Mouse (Mus musculus) heart, embryonic 16.5 days (tissue): Measurements from ENCODE around the gene Gm20388. TPM values are rescaled to one million over a fixed set of nuclear protein-coding genes. Genes with fewer than 3 reads are reported as not detected.

ENCODE experiments used
- ATAC-seq: fragments of 200-750 bp; cut with Nextera tagmentation; replicated peaks from 2 replicates; pipeline ENCODE4 v1.8.0; 2017; ENCODE audit warnings: moderate number of reproducible peaks; ENCODE audit not compliant: insufficient read depth, low FRiP score; ENCODE audit errors: extremely low read depth
- H3K27ac ChIP-seq: fragments of 300-500 bp; sonication (generic); 2 replicates; pipeline ENCODE4 v1.5.1; 2014; ENCODE audit warnings: mild to moderate bottlenecking, low read length, control low read depth, moderate library complexity
- H3K27me3 ChIP-seq: fragments of 300-500 bp; sonication (generic); 2 replicates; pipeline ENCODE4 v1.6.1; 2014; ENCODE audit warnings: low read length, mixed read lengths; ENCODE audit not compliant: control insufficient read depth, insufficient read depth
- H3K36me3 ChIP-seq: fragments of 300-500 bp; sonication (generic); 2 replicates; pipeline ENCODE4 v1.6.1; 2014; ENCODE audit not compliant: control insufficient read depth, insufficient read depth
- H3K4me1 ChIP-seq: fragments of 300-500 bp; sonication (generic); 2 replicates; pipeline ENCODE4 v1.6.1; 2014; ENCODE audit warnings: low read length, mixed read lengths; ENCODE audit not compliant: control insufficient read depth, insufficient read depth
- H3K4me2 ChIP-seq: fragments of 300-500 bp; sonication (generic); 2 replicates; pipeline ENCODE4 v1.6.1; 2014; ENCODE audit warnings: low read depth, mild to moderate bottlenecking, control low read depth, low read length
- H3K4me3 ChIP-seq: fragments of 300-500 bp; sonication (generic); 2 replicates; pipeline ENCODE4 v1.5.1; 2014; ENCODE audit warnings: mild to moderate bottlenecking, control low read depth, low read length
- H3K9ac ChIP-seq: fragments of 300-500 bp; sonication (generic); 2 replicates; pipeline ENCODE4 v1.6.1; 2014; ENCODE audit warnings: low read length, control low read depth
- H3K9me3 ChIP-seq: fragments of 300-500 bp; sonication (generic); replicated peaks from 2 replicates; pipeline ENCODE4 v1.6.1; 2016; ENCODE audit warnings: low read length; ENCODE audit not compliant: control insufficient read depth
- WGBS: fragments of 180-500 bp; shearing (Covaris S2); extraction: QIAGEN DNeasy Blood & Tissue Kit; methylation state at CpG from one replicate; pipeline ENCODE4 v1.1.7; 2014; 5-methylcytosine and 5-hydroxymethylcytosine counted together
- polyA plus RNA-seq: library from polyadenylated mRNA; unstranded; fragments of >200 nt; fragmentation: Nextera tagmentation; extraction: Ambion mirVana; gene quantifications from 2 replicates; pipeline ENCODE4 v1.2.1, GENCODE M21; 2015

Gm20388 gene
- polyA plus RNA-seq, 1 experiment from 2014 or later: 4.5 TPM

DNA sequence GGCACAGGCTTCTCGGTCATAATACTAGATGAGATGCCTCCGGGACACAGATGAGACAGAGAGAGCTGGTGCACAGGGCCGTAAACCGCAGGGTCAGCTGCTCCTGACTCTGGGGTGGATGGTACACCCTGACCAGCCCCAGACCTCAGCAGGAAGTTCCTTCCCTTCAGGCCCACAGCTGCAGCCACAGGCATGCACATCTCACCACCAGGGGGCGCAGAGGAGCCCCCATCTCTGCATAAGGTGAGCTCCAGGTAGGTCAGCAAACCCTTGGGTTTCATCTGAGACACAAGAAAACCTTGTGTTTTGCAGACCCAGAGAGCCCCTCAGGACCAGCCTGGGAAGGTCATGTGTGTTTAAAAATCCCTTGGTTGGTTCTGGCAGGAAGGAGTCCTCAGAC, 1059.7 kb downstream of the Gm20388 start:
- H3K36me3 ChIP-seq: no peaks in the 10 kb centered on the region
- H3K4me2 ChIP-seq: no peak overlapping the region
- no peak for ATAC-seq
- H3K9ac ChIP-seq: no peak overlapping the region
- no peak overlapping the region for H3K4me3 ChIP-seq
- H3K27me3 ChIP-seq: peaks cover 50% of the 10 kb centered on the region
- H3K9me3 ChIP-seq: no peaks in the 10 kb centered on the region
- WGBS: 41% methylated on average over 5 of the region's 5 CpGs
- H3K27ac ChIP-seq: no peak overlapping the region
- H3K4me1 ChIP-seq: peaks cover 16% of the 10 kb centered on the region

DNA sequence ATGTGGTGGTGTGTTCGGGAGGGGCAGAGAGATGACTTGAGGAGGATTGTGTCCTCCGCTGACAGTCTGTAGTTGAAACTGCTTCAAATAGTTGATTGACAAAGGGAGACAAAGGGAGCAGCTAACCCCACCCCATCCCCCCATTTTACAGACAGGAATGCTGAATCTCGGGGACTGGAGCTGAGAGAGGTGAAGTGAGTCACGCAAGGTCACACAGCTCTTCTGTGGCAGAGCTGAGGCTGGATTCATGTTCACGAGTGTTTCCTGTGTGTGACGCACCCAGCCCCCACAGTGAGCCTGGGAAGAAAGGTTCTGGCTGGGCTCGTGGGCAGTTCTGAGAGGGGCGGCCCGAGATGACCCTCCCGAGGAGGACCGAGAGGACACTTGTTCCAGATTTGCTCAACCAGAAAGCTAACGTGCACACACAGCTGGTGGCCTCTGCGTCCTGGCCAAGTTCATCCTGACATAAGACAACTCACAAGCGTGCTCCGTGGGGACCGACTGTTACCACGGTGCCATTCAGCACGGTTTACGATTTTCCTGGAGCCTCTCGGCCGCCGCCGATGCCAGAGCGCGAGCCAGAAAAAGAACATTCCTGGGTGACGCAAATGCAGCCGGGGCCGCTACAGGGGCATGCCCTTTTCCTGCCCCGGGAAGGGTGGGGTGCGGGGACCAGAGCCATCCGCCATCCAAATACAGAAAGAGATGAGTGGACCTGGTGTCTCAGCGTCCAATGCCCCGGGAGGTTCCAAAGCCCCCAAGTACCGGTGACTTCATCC, 1061.2 kb downstream of the Gm20388 start:
- Histone ChIP-seq H3K9ac (peak overlapping the region; percentile 58), H3K9me3 (no peaks in the 10 kb centered on the region), H3K4me3 (peak overlapping the region; percentile 42), H3K4me2 (peak overlapping the region; percentile 89), H3K27ac (0 out of 2 replicates have a peak overlapping the region, but pooled peaks have one; percentile 14), H3K36me3 (no peaks in the 10 kb centered on the region), H3K27me3 (peaks cover 44% of the 10 kb centered on the region), H3K4me1 (peaks cover 16% of the 10 kb centered on the region)
- ATAC-seq: peak; percentile 65; the same call in 1 of the 2 replicates
- 10% methylated on average over 34 of the region's 34 CpGs for WGBS

DNA sequence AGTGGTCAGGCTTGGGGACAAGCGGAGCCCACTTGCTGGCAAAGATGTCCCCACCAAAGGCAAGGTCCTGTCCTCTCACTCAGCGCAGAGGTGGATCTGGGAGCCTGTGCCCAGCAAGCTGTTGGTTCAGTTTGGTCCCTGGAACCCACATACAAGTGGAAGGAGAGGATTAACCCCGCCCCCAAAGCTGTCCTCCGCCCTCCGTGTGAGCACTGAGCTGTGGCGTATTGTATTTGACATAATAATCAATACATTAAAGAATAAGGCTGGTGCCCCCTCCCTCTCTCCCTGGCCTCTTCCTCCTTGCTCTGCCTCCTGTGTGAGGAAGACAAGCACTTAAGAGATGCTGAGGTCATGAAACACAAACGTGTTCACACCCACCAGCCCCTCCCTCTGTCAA, 1062.4 kb downstream of the Gm20388 start:
- no peak overlapping the region for H3K27ac ChIP-seq
- H3K4me1 ChIP-seq: peaks cover 16% of the 10 kb centered on the region
- no peak overlapping the region for H3K9ac ChIP-seq
- ATAC-seq: no peak
- no peaks in the 10 kb centered on the region for H3K9me3 ChIP-seq
- peak overlapping the region; percentile 89 for H3K4me2 ChIP-seq
- WGBS: 22% methylated on average over 7 of the region's 7 CpGs
- no peaks in the 10 kb centered on the region for H3K36me3 ChIP-seq
- H3K4me3 ChIP-seq: no peak overlapping the region
- peaks cover 36% of the 10 kb centered on the region for H3K27me3 ChIP-seq

DNA sequence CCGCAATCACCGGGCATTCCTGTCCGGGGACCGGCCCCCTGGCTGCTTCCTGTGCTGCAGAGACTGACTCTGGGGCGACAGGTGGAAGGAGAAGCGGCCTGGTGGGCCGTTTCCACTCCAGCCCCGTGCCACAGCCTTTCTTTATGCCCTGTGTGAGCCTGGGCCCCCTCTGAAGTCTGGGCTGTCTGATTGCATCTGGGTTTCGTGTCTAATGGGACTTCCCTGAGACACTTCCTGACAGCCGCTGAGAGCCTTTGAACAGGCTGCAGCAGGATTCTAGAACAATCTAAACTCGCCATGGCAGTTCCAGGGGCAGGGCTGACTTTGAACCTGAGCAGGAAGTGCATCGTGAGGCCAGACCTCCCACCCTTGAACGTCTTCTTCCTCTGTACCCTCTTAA, 1066.5 kb downstream of the Gm20388 start:
- WGBS: 53% methylated on average over 13 of the region's 13 CpGs
- Histone ChIP-seq H3K36me3 (no peaks in the 10 kb centered on the region), H3K9ac (no peak overlapping the region), H3K4me2 (no peak overlapping the region), H3K9me3 (no peaks in the 10 kb centered on the region), H3K27me3 (peaks cover 25% of the 10 kb centered on the region), H3K4me1 (peaks cover 11% of the 10 kb centered on the region), H3K4me3 (no peak overlapping the region), H3K27ac (no peak overlapping the region)
- no peak for ATAC-seq

DNA sequence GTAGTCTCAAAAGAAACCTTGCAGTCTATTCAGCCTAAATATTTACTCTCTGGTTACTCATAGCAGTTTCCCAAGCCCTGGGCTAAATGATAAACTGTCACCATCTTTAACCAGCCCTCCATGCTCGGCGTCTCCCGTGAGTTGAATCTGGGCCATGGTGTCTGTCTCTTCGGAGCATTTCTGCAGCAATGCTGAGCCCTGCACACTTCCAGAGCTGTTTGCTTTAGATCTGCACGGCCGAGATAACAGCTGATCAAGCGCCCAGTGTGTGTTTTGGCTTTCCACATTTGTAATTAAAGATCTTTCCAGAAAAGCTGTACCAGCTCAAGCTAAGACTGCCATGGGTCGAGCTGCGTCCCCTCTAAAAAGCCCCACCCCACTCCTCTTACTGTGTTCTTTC, 1068.6 kb downstream of the Gm20388 start:
- Histone ChIP-seq H3K4me2 (no peak overlapping the region), H3K4me1 (0 out of 2 replicates have a peak, but pooled peaks cover 4% of the 10 kb centered on the region), H3K27me3 (peaks cover 10% of the 10 kb centered on the region), H3K27ac (no peak overlapping the region), H3K4me3 (no peak overlapping the region), H3K9me3 (no peaks in the 10 kb centered on the region), H3K36me3 (no peaks in the 10 kb centered on the region), H3K9ac (no peak overlapping the region)
- 33% methylated on average over 9 of the region's 9 CpGs for WGBS
- ATAC-seq: no peak

DNA sequence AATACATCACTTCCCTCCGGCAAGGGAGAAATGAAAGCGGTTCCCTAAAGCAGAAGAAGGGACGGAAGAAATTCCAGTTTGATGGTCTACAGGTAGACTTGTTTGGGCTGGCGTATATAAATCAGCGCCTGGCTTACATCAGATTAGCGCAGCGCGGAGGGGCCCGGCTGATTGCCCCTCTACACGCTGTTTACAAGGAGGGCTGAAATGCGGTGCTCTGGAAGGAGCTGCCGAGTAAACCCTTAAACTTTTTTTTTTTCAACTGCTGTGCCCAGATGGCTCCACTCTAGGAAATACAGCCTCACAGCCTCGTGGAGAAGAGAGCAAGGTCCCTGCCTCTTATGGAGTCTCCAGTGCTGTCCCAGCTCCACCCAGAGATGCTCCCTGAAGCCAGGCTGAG, 1070.3 kb downstream of the Gm20388 start:
- no peaks in the 10 kb centered on the region for H3K9me3 ChIP-seq
- peaks cover 8% of the 10 kb centered on the region; the same call in 1 of the 2 replicates for H3K27me3 ChIP-seq
- H3K4me2 ChIP-seq: no peak overlapping the region
- H3K27ac ChIP-seq: no peak overlapping the region
- H3K4me1 ChIP-seq: peaks cover 10% of the 10 kb centered on the region
- 37% methylated on average over 13 of the region's 13 CpGs for WGBS
- H3K4me3 ChIP-seq: no peak overlapping the region
- ATAC-seq: no peak
- no peak overlapping the region for H3K9ac ChIP-seq
- no peaks in the 10 kb centered on the region for H3K36me3 ChIP-seq

DNA sequence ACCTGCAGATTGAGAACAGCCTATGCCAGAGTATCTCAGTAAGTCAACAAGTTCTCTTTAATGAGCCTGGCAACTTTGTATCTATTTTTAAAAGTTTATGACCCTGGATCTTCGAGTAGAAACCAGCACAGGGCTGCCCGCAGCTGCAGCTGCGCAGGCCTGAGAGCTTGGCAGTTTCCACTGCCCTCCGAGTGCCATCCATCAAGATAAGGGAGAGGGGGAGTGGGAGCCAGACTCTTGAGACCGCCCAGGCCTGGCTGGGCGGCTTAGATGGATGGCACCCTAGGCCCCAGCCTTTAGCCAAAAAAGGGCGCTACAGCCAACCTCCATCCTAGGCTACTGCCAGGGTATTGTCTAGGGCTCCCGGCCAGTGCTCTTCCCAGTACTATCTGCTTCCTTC, 1074.2 kb downstream of the Gm20388 start:
- Histone ChIP-seq H3K4me1 (peaks cover 7% of the 10 kb centered on the region), H3K27ac (no peak overlapping the region), H3K9ac (no peak overlapping the region), H3K4me2 (no peak overlapping the region), H3K4me3 (no peak overlapping the region), H3K36me3 (no peaks in the 10 kb centered on the region), H3K9me3 (no peaks in the 10 kb centered on the region), H3K27me3 (peaks cover 8% of the 10 kb centered on the region)
- peak; percentile 77; the same call in 1 of the 2 replicates for ATAC-seq
- 42% methylated on average over 8 of the region's 8 CpGs for WGBS

DNA sequence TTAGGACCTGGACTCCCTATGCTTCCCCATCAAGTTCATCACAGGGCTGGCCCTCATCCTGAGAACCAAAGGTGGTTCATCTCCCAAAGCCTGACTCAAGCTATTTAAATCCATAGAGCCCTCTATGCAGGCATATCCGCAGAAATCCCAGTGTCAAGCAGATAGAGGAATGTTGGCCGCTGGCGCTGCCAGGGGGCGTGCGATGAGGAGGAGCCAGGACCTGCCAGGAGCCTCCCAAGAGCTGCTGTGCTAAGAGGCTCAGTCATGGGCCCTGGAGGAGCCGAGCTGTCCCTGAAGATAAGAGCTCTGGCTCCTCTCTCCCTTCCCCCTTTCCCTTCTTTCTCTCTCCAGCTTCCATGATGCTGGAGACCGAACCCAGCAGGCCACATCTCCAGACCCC, 1075.4 kb downstream of the Gm20388 start:
- Histone ChIP-seq H3K4me1 (peaks cover 7% of the 10 kb centered on the region), H3K9me3 (no peaks in the 10 kb centered on the region), H3K27me3 (peaks cover 8% of the 10 kb centered on the region), H3K4me2 (no peak overlapping the region), H3K4me3 (no peak overlapping the region), H3K27ac (no peak overlapping the region), H3K36me3 (no peaks in the 10 kb centered on the region), H3K9ac (no peak overlapping the region)
- WGBS: 59% methylated on average over 7 of the region's 7 CpGs
- ATAC-seq: peak; percentile 31; the same call in 1 of the 2 replicates

DNA sequence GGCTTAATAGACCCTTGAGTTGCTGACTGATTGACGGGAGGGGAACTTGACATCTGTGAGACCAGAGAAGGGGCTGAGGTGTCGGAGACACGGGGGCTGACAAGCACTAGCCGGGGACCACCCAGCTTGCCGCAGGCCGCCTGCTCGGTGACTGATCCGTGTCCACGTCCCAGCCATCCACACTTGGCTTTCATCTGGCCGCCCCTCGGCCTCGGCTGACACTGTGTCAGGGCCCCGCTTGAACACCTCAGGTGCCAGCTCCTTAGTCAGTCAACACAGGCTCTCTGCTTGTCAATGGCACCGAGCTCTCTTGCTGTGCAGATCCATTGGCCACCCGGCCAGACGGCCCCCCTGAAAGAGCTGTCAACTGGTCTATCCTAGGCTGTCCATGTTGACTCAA, 1083.1 kb downstream of the Gm20388 start:
- no peaks in the 10 kb centered on the region for H3K36me3 ChIP-seq
- H3K9ac ChIP-seq: no peak overlapping the region
- no peak overlapping the region for H3K27ac ChIP-seq
- 37% methylated on average over 16 of the region's 16 CpGs for WGBS
- no peak for ATAC-seq
- no peaks in the 10 kb centered on the region for H3K9me3 ChIP-seq
- H3K27me3 ChIP-seq: peaks cover 47% of the 10 kb centered on the region
- H3K4me1 ChIP-seq: no peaks in the 10 kb centered on the region
- no peak overlapping the region for H3K4me2 ChIP-seq
- no peak overlapping the region for H3K4me3 ChIP-seq
